Mouse (Mus musculus) erythroblast, embryonic 14.5 days (primary cell): ENCODE results near the gene Tbc1d16. TPM values are rescaled to one million over a fixed set of nuclear protein-coding genes. Genes with fewer than 3 reads are reported as not detected.

Source experiments
- H3K27me3 ChIP-seq: 2 replicates; pipeline ENCODE4 v1.6.1; 2012; ENCODE audit warnings: inconsistent platforms; ENCODE audit not compliant: control insufficient read depth
- H3K36me3 ChIP-seq: 2 replicates; pipeline ENCODE4 v1.6.1; 2012; ENCODE audit warnings: mild to moderate bottlenecking, inconsistent platforms; ENCODE audit not compliant: control insufficient read depth
- H3K4me1 ChIP-seq: 2 replicates; pipeline ENCODE4 v1.6.1; 2012; ENCODE audit warnings: inconsistent platforms; ENCODE audit not compliant: control insufficient read depth
- H3K4me3 ChIP-seq: replicated peaks from 2 replicates; pipeline ENCODE3; 2012; ENCODE audit warnings: moderate library complexity, mild to moderate bottlenecking, inconsistent platforms
- H3K9me3 ChIP-seq: 2 replicates; pipeline ENCODE4 v1.6.1; 2012; ENCODE audit warnings: low read length, inconsistent platforms, mixed read lengths; ENCODE audit not compliant: control insufficient read depth
- GATA1 ChIP-seq: IDR thresholded peaks from 2 replicates; pipeline ENCODE4 v1.6.1; 2012; ENCODE audit warnings: low read length, inconsistent platforms, mixed read lengths
- TAL1 ChIP-seq: IDR thresholded peaks from 3 replicates; pipeline ENCODE4 v1.6.1; 2012; ENCODE audit warnings: low read length, inconsistent platforms, mixed read lengths
- polyA plus RNA-seq: library from polyadenylated mRNA; stranded (reverse); fragments of >175 nt; gene quantifications from 2 replicates; pipeline ENCODE4 v1.2.3, GENCODE M21; 2012

Gene Tbc1d16
- polyA plus RNA-seq, 1 experiment, result 0.01 TPM

DNA sequence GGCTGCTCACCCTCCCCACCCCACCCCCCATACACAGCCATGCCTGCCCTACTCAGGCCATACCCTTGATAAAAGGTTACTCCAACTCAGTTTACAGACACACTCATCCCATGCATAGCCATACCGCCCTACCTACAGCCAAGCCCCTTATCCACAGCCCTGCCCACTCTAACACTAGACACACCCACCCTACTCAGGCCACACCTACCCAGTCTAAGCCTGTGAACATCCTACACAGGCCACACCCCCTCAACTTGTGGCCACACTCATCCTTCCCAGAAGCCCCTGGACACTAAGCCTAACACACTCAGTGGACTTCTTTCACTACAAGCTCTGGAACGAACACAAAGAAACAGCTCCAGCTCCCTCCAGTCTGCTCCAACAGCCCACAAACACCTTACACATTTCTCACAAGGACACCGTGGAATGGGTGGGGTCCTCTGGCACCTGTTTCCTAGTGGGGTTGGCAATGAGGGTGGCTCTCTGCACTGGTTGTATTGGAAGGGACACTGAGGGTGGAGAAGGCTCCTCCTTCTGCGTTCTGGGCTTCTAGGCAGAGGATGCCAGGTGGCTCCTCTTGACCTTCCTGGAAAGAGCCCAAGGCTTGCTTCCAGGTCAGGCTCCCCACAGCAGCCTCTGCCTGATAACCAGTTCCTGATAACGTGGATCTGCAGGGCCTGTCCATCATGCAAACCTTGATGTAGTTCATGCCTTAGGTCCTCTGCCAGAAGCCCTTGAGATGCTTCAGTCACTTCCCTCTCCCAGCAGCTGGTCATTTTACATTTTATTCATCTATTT, 104.6 kb downstream of the Tbc1d16 start:
- H3K4me3 ChIP-seq, result no peak overlapping the region
- H3K27me3 ChIP-seq, result no peaks in the 10 kb centered on the region; the same call in 1 of the 2 replicates
- H3K36me3 ChIP-seq, result no peaks in the 10 kb centered on the region
- H3K9me3 ChIP-seq, result no peaks in the 10 kb centered on the region
- no peak for TF ChIP-seq TAL1
- TF ChIP-seq GATA1, result no peak
- H3K4me1 ChIP-seq, result peaks cover 4% of the 10 kb centered on the region; the same call in 1 of the 2 replicates

DNA sequence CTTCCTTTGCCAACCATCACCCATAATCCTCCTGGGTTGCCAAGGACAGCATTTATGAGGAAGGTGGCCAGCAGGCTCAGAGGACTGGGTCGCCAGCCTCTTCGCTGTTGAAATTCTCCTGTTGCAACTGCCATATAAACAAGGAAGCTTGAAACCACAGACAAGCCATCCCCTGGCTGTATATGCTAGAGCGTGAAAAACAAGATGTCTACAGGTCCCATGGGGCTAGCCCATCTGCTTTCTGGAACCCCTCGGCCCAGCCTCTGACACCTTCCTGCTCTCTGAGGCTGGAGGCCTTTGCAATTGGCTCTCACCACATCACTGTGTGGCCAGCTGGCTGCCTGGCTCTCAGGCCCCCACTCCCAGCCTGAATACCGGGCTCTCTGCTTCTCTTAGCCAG, 105.9 kb downstream of the Tbc1d16 start:
- Histone ChIP-seq H3K9me3 (no peaks in the 10 kb centered on the region), H3K27me3 (no peaks in the 10 kb centered on the region; the same call in 1 of the 2 replicates), H3K4me3 (no peak overlapping the region), H3K36me3 (no peaks in the 10 kb centered on the region), H3K4me1 (peaks cover 2% of the 10 kb centered on the region; the same call in 1 of the 2 replicates)
- TF ChIP-seq TAL1 (no peak), GATA1 (no peak)

- TF ChIP-seq TAL1 (no peak), GATA1 (no peak)
- H3K4me3 ChIP-seq, result no peak overlapping the region
- no peaks in the 10 kb centered on the region for H3K36me3 ChIP-seq
- H3K9me3 ChIP-seq, result no peaks in the 10 kb centered on the region
- peaks cover 1% of the 10 kb centered on the region; the same call in 1 of the 2 replicates for H3K4me1 ChIP-seq
- no peaks in the 10 kb centered on the region; the same call in 1 of the 2 replicates for H3K27me3 ChIP-seq
Measured at GRCm38 (mm10) chr11:119118905-119119304, 109.4 kb downstream of the Tbc1d16 start.

GRCm38 (mm10) chr11:119117945-119118344, 110.4 kb downstream of the Tbc1d16 start:
- H3K9me3 ChIP-seq, result no peaks in the 10 kb centered on the region
- no peaks in the 10 kb centered on the region for H3K4me1 ChIP-seq
- no peaks in the 10 kb centered on the region; the same call in 1 of the 2 replicates for H3K27me3 ChIP-seq
- no peaks in the 10 kb centered on the region for H3K36me3 ChIP-seq
- no peak overlapping the region for H3K4me3 ChIP-seq
- TF ChIP-seq GATA1 (no peak), TAL1 (no peak)

- Histone ChIP-seq H3K27me3 (no peaks in the 10 kb centered on the region; the same call in 1 of the 2 replicates), H3K4me3 (no peak overlapping the region), H3K9me3 (no peaks in the 10 kb centered on the region), H3K36me3 (no peaks in the 10 kb centered on the region), H3K4me1 (no peaks in the 10 kb centered on the region)
- TF ChIP-seq GATA1, result no peak
Measured at GRCm38 (mm10) chr11:119116992-119117391, 111.3 kb downstream of the Tbc1d16 start.

GRCm38 (mm10) chr11:119112721-119113120, 115.6 kb downstream of the Tbc1d16 start:
- TF ChIP-seq TAL1 (no peak), GATA1 (no peak)
- no peaks in the 10 kb centered on the region for H3K36me3 ChIP-seq
- H3K9me3 ChIP-seq, result no peaks in the 10 kb centered on the region
- no peaks in the 10 kb centered on the region; the same call in 1 of the 2 replicates for H3K27me3 ChIP-seq
- H3K4me1 ChIP-seq, result no peaks in the 10 kb centered on the region
- no peak overlapping the region for H3K4me3 ChIP-seq

DNA sequence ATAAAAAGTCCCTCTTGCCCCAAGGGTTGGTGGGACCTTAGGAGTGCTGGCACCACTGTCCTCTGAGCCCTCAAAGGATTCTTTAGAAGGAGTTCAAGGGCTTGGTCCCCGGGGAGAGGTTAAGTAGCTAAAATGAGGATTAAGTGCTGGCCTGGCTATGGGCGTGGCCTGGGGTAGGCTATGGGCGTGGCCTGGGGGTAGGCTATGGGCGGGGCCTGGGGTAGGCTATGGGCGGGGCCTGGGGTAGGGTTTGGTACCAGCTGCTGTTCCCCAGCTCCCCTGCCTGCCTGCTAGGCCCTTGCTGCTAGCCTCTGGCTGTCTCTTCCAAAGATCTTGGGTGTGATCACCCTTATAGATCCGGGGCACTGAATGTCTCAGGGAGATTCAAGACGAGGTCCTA, 117.0 kb downstream of the Tbc1d16 start:
- Histone ChIP-seq H3K4me1 (no peaks in the 10 kb centered on the region), H3K27me3 (no peaks in the 10 kb centered on the region; the same call in 1 of the 2 replicates), H3K9me3 (no peaks in the 10 kb centered on the region)

DNA sequence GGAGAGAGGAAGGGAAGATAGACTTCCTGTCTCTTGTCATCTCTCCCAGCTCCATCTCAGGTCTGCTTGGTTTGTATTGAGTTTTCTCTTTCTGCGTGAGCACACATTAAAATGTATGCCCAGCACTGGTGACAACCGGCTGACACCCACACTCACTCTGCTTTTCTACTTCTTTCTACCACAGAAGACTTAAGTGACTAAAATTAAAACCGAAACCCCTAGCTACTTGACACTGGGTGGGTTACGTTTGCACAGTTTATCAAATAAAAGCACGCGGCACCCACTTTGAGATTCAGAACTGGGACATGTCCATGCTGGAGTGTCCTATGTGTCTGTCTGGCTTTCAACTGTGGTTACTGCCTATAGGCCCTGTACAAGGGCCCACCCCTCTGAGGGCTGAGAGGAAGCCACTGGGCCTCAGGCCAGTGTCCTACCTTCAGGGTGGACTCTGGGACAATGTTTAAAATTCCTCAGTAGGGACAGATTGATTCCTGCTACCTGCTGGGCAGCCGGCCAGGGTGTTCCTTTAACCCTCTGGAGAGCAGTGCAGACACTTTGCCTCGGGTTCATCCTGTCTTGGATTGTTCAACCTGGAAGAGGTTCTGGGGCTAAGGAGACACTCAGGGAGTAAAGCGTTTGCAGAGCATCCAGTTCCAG, 118.8 kb downstream of the Tbc1d16 start:
- no peak overlapping the region for H3K4me3 ChIP-seq
- H3K27me3 ChIP-seq, result no peaks in the 10 kb centered on the region
- H3K36me3 ChIP-seq, result no peaks in the 10 kb centered on the region
- H3K4me1 ChIP-seq, result no peaks in the 10 kb centered on the region
- H3K9me3 ChIP-seq, result no peaks in the 10 kb centered on the region
- TF ChIP-seq GATA1 (no peak), TAL1 (no peak)

More for the DNA sequence above, 117.0 kb downstream of the Tbc1d16 start:
- TF ChIP-seq GATA1 (no peak), TAL1 (no peak)
- Histone ChIP-seq H3K36me3 (no peaks in the 10 kb centered on the region), H3K4me3 (no peak overlapping the region)

DNA sequence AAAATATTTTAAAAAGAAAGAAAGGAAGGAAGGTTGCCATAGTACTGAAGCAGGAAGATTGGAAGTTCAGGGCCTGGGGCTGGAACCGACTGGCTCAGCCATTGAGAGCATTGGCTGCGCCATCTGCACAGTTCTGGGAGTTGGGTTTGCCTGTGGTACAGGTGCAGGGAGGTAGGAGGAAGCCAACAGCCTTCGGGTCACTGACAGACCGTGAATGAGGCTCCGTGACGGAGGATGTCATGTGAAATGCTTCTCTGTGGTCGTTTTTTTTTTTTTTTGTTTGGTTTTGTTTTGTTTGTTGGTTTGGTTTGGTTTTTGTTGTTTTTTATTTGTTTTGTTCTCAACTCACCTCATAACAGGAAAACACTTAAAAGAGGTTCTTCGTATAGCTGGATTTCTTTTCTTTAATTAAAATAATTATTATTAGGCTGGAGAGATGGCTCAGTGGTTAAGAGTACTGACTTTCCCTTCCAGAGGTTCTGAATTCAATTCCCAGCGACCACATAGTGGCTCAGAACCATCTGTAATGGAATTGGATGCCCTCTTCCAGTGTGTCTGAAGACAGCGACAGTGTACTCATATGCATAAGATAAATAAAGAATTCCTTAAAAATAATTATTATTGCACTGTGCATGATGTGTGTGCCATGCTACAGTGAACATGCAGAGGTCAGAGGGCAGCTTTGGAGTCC, 119.6 kb downstream of the Tbc1d16 start:
- no peaks in the 10 kb centered on the region for H3K36me3 ChIP-seq
- H3K27me3 ChIP-seq, result no peaks in the 10 kb centered on the region
- TF ChIP-seq TAL1 (no peak), GATA1 (no peak)
- no peaks in the 10 kb centered on the region for H3K4me1 ChIP-seq
- H3K9me3 ChIP-seq, result no peaks in the 10 kb centered on the region
- no peak overlapping the region for H3K4me3 ChIP-seq
